In the genomic region with DNA sequence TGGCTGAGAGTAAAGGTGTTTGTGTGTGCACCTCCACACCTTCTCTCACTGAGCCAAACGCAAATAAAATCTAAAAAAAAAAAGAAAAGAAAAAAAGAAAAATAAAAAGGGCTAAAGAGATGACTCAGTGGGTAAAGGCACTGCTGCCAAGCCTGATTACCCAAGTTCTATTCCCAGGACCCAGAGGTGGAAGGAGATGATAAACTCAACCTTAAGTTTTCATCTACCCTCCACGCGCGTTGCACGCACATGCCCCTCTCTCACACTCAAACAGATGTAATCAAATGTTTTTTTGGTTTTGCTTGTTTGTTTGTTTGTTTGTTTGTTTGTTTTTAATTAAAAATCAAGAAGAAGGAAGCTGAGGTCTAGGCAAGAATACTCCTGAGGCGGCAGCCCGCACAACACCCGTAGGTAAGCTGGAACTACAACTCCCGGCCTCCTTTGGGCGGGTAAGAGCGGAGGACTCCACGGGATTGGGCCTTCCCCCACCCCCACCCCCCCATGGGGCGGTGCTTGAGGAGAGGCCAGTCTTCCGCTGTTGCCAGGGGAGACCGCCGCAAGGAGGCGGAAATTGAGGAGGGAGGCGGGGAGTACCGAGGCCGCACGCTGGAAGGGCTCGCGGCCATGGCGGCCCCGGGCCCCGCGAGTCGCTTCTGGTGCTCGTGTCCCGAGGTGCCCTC, we compare ENCODE assay signal across 8 mouse cellular contexts. TPM values are rescaled to one million over a fixed set of nuclear protein-coding genes. Genes with fewer than 3 reads are reported as not detected.
DNase-seq lines count a peak whose midpoint lies in the region; ATAC-seq lines count a peak whose summit lies in the region.

A gene (plus strand): TSS at position 502 of the 680 bp plus-strand sequence.

- H3K9ac ChIP-seq in hindbrain, embryonic 16.5 days (ENCODE audit: low read depth, low read length) = peak within 1 kb of the TSS; percentile 87

- peaks cover 15% of the 10 kb centered on the region; the same call in 1 of the 2 replicates for H3K79me2 ChIP-seq in macrophage (ENCODE audit: inconsistent target)

- peaks cover 14% of the 10 kb centered on the region for H3K36me3 ChIP-seq in hindbrain, embryonic 16.5 days (ENCODE audit: control insufficient read depth, insufficient read depth, low read length)
- peaks cover 6% of the 10 kb centered on the region; the same call in 1 of the 2 replicates for H3K36me3 ChIP-seq in macrophage (ENCODE audit: inconsistent target)

- H3K4me1 ChIP-seq in hindbrain, embryonic 16.5 days (ENCODE audit: control insufficient read depth, insufficient read depth, low read depth, low read length) = peaks cover 6% of the 10 kb centered on the region

- peak within 1 kb of the TSS; percentile 71 for H3K4me2 ChIP-seq in hindbrain, embryonic 16.5 days (ENCODE audit: low read length)

- 12% methylated on average over 30 of the region's 30 CpGs for WGBS in hindbrain, embryonic 16.5 days
- 11% methylated on average over 25 of the region's 30 CpGs for WGBS in macrophage (ENCODE audit: missing documents)

- no peaks in the 10 kb centered on the region for H3K27me3 ChIP-seq in hindbrain, embryonic 16.5 days (replicated peaks; ENCODE audit: control insufficient read depth, insufficient read depth, low read length)

- peak; percentile 93 for DNase-seq in WW6 (ENCODE audit: low read depth, low spot score)
- DNase-seq in cerebellum, postnatal 4 days (ENCODE audit: low spot score in 2 of 2) = peak; percentile 94 to 98
- peak; percentile 98 for DNase-seq in gastrocnemius, adult 18-20 months (ENCODE audit: low spot score)
- peak; percentile 94 to 98 for DNase-seq in left cerebral cortex, adult 18-20 months (ENCODE audit: low spot score in 2 of 2)
- peak; percentile 98 for DNase-seq in right cerebral cortex, adult 18-20 months
- peak; percentile 94 for DNase-seq in urinary bladder, postnatal 10 days (ENCODE audit: low spot score)

- H3K27ac ChIP-seq in hindbrain, embryonic 16.5 days (ENCODE audit: low read depth, low read length) = peak within 1 kb of the TSS; percentile 91
- H3K27ac ChIP-seq in macrophage = no peak within 1 kb of the TSS

- ATAC-seq in hindbrain, embryonic 16.5 days = peak; percentile 99

- H3K4me3 ChIP-seq in hindbrain, embryonic 16.5 days (ENCODE audit: low read length) = peak within 1 kb of the TSS; percentile 74
- H3K4me3 ChIP-seq in macrophage (ENCODE audit: inconsistent target) = peak within 1 kb of the TSS; percentile 60

- H3K9me3 ChIP-seq in hindbrain, embryonic 16.5 days (ENCODE audit: control insufficient read depth, low read length) = no peaks in the 10 kb centered on the region

RNA-seq across cellular contexts. Expression of the gene that starts here (rescaled TPM):
- 10 to 100 TPM; 11.4 to 13.0 TPM for total RNA-seq in gastrocnemius, adult 18-20 months (2021)
- 96.9 and 98.5 TPM in 2 replicates for polyA plus RNA-seq in hindbrain, embryonic 16.5 days (2015; fragmentation: Nextera tagmentation; extraction: Ambion mirVana)
- 10 to 100 TPM; 92.6 to 96.2 TPM for total RNA-seq in left cerebral cortex, adult 18-20 months (2021)
- 10 to 100 TPM; 12.1 to 44.1 (median 25.2) TPM for total RNA-seq in macrophage (2018; cell fraction: chromatin; rRNA removed)
- 10 to 100 TPM in 14 of 26 experiments, 1 to 10 TPM in 12; 6.5 to 13.7 (median 10.4) TPM for total RNA-seq in macrophage (2018; cell fraction: cytosol; rRNA removed)
- 10 to 100 TPM in 25 of 26 experiments, 1 to 10 TPM in 1; 9.1 to 41.4 (median 19.6) TPM for total RNA-seq in macrophage (2018; cell fraction: nucleus; rRNA removed)
- polyA plus RNA-seq in macrophage (2018) = 6.3 to 13.8 TPM (median 7.3 TPM) in 3 replicates

Comparison
In these comparisons a context has a peak if more than half of its experiments do, and no peak if none do; other contexts are left out.
1. RNA of the gene that starts here (total RNA-seq): 92.6 to 96.2 TPM in left cerebral cortex, adult 18-20 months; 11.4 to 13.0 TPM in gastrocnemius, adult 18-20 months; every median in the first group is over 4 times any median in the second.
2. Peak in every context shown above with its lines, with median percentiles within 50 percentile points of each other: DNase-seq.